Mouse (Mus musculus) liver, postnatal 0 days (tissue): ENCODE data around the gene Cbl.

Source experiments
- CTCF ChIP-seq: sonication (generic); IDR thresholded peaks from 2 replicates; pipeline ENCODE4 v1.5.1; 2016; ENCODE audit warnings: antibody characterized with exemption, low read depth
- EP300 ChIP-seq: IDR thresholded peaks from 2 replicates; pipeline ENCODE4 v1.6.1; 2016; ENCODE audit warnings: antibody characterized with exemption, low read depth, mild to moderate bottlenecking

- no peak for TF ChIP-seq CTCF
- no peak for TF ChIP-seq EP300
Observed at GRCm38 (mm10) chr9:44134101-44134850, 99.6 kb downstream of the Cbl start, which contains the start of gene Mcam.
